Mouse (Mus musculus) intestine, embryonic 15.5 days (tissue): ENCODE measurements at regions not wholly inside any gene's neighbourhood (a gene's known extent, or its start where the extent isn't known, plus 50 kb on each side); places are given as distances from the start of the nearest gene placed in this dataset.

Experiments
- ATAC-seq: fragments of 200-750 bp; cut with Nextera tagmentation; 2 replicates; pipeline ENCODE4 v1.8.0; 2017; ENCODE audit warnings: moderate TSS enrichment, moderate library complexity
- H3K27ac ChIP-seq: fragments of 300-500 bp; sonication (generic); 2 replicates; pipeline ENCODE4 v1.5.1; 2015; ENCODE audit warnings: mild to moderate bottlenecking, inconsistent platforms
- H3K27me3 ChIP-seq: fragments of 300-500 bp; sonication (generic); replicated peaks from 2 replicates; pipeline ENCODE4 v1.6.1; 2015; ENCODE audit warnings: inconsistent platforms
- H3K36me3 ChIP-seq: fragments of 300-500 bp; sonication (generic); 2 replicates; pipeline ENCODE4 v1.6.1; 2015; ENCODE audit warnings: inconsistent platforms
- H3K4me1 ChIP-seq: fragments of 300-500 bp; sonication (generic); replicated peaks from 2 replicates; pipeline ENCODE4 v1.6.1; 2015; ENCODE audit warnings: inconsistent platforms
- H3K4me2 ChIP-seq: fragments of 300-500 bp; sonication (generic); replicated peaks from 2 replicates; pipeline ENCODE4 v1.6.1; 2015; ENCODE audit warnings: mild to moderate bottlenecking, inconsistent platforms
- H3K4me3 ChIP-seq: fragments of 300-500 bp; sonication (generic); replicated peaks from 2 replicates; pipeline ENCODE4 v1.5.1; 2015; ENCODE audit warnings: inconsistent platforms
- H3K9ac ChIP-seq: fragments of 300-500 bp; sonication (generic); 2 replicates; pipeline ENCODE4 v1.6.1; 2015; ENCODE audit warnings: inconsistent platforms
- H3K9me3 ChIP-seq: fragments of 300-500 bp; sonication (generic); 2 replicates; pipeline ENCODE4 v1.6.1; 2016; ENCODE audit warnings: inconsistent platforms
- WGBS: fragments of 180-500 bp; shearing (Covaris S2); methylation state at CpG from one replicate; pipeline ENCODE4 v1.1.7; 2015; 5-methylcytosine and 5-hydroxymethylcytosine counted together

- H3K36me3 ChIP-seq: no peaks in the 10 kb centered on the region
- H3K4me1 ChIP-seq: no peaks in the 10 kb centered on the region
- H3K27me3 ChIP-seq: no peaks in the 10 kb centered on the region
- H3K9me3 ChIP-seq: no peaks in the 10 kb centered on the region
- H3K27ac ChIP-seq: no peak overlapping the region
- H3K4me2 ChIP-seq: no peak overlapping the region
- H3K9ac ChIP-seq: no peak overlapping the region
- no peak overlapping the region for H3K4me3 ChIP-seq
- 32% methylated on average over 1 of the region's 1 CpGs for WGBS
- ATAC-seq: peak; percentile 47; the same call in 1 of the 2 replicates
Measured at GRCm38 (mm10) chrX:15753628-15754027, 769.0 kb upstream of the Cypt1 start.
